Mouse (Mus musculus) T-helper 2 cell (primary cell): ENCODE data around the gene Sept9.

Source experiments
- in situ Hi-C: fragments of 300-600 bp; cut with MboI, MseI; formaldehyde crosslinking; loops from one replicate; pipeline ENCODE4 v1.15.1; 2025; ENCODE audit warnings: high pct_unique_total_duplicates

Sept9 gene

DNA sequence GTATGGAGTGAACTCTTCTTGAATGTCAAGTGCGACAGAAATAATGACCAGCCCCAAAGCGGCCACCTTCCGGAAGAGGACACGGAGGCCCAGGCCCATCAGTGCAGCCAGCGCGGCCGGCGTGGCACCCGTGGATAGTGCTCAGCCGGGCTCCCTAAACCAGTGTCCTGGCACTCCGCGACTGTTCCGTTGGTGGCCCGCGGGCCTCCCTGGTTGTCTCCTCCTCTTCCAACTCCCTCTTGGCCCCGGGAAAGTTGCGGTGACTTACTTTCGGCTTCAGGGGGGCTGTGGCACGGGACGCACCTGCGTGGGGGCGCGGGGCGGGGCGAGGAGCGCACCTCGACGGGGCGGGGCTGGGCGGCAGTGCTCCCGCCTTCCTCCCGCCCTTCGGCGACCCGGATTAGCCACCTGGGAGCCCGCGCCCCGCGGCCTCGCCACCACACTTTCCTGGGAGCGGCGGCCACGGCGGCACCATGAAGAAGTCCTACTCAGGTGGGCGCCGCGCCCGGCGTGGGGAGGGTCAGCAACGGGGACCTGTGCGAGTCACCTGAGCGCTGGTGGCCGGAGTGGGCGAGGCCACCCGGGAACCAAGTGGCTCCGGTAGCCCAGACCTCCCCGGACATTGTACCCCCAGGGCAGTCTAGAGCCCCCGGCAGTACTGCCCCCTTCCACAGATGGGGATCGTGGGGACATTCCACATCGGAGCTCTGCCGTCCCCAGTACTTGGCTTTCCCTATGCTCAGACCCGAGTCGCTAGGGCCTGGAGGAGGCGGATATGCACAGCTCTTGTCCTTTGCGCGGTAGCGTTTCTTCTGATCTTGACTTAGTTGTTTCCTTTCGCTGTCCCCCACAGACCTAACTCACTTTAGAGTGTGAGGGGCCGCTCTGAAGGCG is at the start of gene Sept9:
Gene Sept9 (plus strand): TSS at position 380 of the 894 bp plus-strand sequence.
- in situ Hi-C loops = no loop called here

DNA sequence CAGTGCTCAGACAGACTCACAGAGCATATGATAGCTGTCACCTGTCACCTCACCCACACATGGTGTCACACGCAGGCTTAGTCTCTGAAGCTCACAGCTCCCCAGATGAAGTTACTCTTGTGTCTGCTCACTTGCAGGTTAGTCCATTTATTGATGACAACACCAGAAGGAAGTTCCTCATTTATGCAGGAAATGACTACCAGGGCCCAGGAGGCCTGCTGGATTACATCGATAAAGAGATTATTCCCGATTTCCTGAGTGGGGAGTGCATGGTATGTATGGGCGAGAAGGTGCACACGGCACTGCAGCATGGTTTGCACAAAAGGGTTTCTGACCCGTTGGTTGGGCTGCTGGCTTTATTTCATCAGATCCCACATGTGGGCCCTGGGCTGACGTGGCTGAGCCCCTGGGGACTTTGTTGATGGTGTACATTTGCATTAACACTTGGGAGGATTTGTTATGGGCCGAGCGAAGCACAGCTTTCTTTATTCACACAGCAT is 48.9 kb upstream of the Sept9 start:
- in situ Hi-C loops = no loop called here

DNA sequence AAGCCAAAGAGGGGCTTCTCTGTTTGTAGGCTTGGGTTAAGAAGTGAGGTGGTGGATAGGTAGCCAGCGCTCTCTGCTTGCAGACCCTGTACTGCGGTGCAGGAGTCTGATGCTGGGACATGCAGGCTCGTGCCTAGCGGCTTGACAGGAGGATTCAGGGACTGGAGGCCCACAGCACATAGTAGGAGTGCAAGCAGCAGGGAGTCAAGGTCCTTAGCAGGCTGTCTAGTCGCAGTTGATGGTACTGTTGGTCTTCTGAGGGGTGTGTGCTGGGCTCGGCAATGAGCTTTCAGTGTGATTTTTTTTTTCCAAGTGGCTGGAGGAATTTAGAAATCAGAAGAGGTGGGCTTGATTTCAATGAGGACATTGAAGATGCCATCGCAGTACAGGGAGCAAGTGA is 48.0 kb upstream of the Sept9 start:
- in situ Hi-C loops = no loop called here

DNA sequence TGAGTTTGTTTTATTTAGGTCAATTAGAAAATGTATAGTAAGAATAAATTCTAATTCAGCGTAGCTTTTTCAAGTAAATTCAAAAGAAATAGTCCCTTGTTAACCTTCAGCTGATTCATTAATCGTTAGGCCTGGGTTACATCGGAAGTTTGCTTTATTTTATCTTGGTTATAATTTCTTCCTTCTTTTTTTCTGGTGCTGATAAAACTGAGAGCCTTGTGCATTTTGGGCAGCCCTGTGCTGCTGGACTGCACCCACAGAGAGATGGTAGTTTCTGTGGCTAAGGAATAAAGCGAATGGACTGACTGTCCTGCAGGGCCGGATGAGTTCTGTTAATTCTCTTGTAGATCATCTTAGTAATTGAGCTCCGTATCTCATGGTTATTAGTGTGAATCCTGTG is 46.9 kb upstream of the Sept9 start:
- in situ Hi-C loops = no loop called here

DNA sequence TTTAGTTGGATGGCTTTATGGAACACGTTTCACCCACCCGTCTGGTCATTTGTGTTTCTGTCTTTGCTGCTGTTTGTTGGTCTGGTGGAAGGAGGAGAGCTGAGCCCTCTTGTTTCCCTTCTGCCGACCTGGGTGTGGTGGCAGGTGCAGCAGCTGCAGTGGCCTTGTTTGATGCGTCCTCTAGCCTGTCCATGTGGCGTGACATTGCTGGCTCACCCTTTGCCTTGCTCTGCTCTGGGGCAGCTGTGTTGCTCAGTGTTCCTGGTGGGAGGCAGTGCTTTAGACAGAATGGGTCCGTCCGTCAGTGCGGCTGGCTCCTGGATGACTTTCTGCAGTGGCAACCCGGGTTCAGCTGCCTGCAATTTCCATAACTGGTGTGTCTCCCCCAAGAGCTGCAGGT is 45.9 kb upstream of the Sept9 start:
- in situ Hi-C loops = no loop called here

DNA sequence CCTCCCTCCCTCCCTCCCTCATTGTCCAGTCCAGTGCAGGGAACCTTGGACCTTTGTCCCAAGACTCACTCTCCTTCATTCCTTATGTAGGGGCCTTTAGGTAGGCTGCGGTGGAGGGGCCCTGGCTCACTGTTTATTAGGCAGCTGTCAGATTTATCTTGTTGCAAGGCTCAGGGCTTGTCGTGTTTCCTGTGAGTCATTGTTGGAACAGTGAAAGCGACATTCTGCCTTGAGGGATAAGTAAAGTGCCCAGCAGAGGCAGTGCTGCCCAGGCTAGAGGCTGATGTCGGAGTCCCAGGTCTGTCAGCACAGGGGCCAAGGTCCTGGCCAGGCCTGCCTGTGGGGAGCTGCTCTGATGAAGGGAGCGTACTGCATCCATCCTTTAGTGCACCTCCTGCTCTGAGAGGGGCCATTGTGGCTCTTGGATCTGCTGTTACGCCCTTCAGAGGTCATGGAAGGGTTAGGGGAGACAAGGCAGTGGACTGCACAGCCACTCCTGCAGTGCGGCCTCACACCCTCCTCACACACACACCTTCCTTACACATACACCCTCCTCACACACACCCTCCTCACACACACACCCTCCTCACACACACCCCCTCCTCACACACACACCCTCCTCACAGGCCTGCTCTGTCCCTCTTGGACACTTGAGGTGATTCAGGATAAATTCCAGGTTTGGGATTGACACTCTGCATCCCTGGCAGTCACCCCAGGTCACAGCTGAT is 45.2 kb upstream of the Sept9 start:
- in situ Hi-C loops = no loop called here

DNA sequence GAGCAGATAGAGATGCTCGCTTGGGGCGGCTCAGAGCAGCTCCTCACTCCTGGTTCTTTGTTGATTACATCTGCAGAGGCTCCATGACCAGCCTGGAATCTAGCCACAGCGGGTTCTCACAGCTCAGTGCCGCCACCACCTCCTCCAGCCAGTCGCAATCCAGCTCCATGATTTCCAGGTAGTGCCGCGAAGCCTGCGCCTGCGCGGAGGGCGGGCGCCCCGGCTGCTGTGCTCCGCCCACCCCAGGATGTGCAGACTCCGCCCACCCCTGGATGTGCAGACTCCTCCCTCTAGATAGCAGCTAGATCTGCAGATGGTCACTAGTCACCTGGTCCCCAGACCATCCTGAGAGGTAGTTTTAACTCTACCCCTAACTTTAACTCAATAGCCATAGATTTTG is 42.7 kb upstream of the Sept9 start:
- in situ Hi-C loops = no loop called here

DNA sequence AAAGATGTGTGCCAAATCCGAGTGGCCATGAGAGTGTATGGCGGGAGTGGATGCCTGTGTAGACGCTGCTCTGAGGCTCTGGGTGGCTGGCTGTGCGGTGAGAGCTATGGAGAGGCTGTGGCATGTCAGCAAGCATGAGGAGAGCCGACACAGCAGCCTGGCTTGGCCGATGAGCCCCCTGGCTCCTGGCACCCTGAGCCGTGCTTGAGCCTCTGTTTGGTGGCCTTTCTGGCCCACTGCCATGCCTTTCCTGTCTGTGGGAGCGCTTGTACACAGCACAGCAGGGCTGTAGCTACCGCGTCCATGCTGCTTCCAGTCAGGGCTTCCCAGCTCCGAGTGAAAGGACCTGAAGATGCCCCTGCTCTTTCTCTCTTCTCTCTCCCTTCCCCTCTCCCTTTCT is 41.1 kb upstream of the Sept9 start:
- in situ Hi-C loops = no loop called here

DNA sequence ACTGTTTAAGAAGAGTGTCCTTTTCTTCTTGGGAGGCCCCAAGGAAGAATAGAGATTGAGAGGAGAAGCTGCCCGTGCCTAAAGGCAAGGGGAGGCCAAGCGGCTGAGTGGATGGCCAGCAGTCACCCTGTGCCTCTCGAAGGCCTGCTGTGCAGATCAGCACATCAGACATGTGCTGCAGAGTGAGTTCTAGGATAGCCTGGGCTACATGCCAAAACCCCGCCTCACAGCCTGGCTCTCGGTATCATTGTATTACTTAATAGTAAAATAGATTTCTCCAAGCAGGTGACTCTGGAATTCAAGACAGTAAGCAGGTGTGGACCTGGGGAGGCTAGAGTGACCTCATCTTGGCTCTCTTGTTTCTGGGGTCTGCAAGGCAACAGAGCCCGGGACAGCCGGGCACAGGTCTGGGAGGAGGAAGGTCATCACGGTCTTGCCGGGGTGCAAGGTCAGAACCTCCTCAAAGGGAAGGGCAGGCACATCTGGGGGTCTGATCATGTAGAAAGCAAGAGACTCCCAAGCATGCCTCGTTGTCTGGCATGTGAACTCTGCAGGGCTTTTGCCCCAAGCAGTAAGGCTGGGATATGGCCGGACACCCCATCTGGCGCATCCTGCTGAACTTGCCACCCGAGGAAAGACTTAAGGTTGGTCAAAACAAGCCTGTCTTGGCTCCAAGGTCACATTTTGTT is 40.1 kb upstream of the Sept9 start:
- in situ Hi-C loops = no loop called here

DNA sequence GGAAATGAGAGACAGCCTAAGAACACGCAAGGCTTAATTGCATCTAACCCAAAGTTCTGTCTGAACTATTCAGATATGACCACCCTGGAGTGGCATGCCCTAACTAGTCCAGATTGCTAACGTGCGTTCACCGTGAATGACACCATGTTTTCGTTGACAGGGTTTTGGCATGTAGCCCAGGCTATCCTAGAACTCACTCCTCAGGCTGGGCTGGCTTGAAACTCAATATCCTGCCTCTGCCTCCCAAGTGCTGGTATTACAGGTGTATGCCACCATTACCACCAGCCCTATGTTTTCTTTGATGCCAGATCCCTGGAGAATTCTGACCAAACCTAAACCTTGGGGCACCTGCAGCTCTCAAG is 39.5 kb upstream of the Sept9 start:
- in situ Hi-C loops = no loop called here

DNA sequence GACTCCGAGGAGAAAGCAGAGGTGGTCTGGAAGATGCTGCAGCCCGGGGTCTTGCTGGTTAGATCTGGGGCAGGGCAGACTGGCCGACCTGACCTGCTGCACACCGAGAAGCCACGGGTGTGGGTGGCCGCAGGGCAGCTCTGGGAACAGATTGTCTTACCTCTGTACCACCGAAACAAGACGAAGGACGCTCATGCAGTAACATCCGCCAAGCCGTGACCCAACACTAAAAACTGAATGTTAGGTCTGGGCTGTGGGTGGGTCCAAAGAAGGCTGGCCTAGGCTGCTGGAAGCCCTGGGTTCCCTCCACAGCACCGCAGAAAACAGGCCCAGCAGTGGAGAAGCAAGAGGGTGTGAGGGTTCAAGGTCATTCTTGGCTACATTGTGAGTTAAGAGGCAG is 38.7 kb upstream of the Sept9 start:
- in situ Hi-C loops = no loop called here

DNA sequence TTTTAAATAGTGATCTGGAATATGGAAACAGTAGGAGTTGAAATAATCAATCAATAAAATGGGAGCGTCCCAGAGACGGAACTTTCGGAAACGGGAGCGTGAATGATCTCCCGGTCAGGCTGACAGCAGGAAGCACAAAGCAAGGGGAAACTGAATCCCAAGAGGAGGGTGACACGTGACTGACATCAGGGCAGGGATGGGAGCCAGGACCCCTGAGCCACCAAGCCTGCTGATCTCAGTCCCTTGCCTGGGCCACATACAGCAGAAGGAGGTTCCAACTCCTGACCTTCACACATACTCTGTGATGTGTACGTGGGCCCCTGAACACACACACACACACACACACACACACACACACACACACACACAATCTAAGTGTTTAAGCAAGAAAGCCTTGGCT is 37.9 kb upstream of the Sept9 start:
- in situ Hi-C loops = no loop called here

DNA sequence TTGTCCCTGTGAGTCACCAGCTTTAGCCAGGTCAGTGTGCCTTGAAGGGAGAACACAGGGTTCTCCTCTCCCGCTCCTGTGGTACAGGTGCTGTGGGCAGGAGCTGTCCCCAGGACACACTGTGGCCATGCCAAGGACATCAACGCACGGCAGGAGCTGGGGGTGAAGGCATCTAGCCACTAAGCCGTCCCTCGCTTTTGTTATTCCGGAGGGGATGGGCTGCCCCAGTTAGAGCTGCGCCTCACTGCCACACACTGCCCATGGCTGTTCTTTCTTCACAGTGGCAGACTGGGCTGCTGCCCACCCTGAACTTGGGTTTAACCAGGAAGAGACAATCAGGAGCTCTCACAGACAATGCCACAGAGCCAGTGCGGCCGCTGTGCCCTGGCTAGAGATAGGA is 36.4 kb upstream of the Sept9 start:
- in situ Hi-C loops = no loop called here

DNA sequence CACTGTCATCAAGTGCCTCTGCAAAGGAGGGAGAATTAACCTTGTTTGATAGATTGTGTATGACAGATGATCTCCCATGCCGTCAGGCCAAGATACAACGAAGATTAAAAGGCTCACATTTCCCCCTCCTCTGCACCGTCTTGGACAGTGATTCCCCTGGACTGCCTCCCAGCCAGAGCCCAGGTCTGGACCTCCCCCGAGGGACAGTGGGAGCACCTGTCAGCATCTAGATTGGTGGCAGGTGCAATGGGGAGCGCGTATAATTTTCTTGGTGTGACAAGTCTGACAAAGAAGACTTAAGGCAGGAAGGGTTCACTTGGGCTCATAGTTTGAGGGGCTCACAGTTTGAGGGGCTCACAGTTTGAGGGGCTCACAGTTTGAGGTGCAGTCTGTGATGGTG is 35.7 kb upstream of the Sept9 start:
- in situ Hi-C loops = no loop called here

DNA sequence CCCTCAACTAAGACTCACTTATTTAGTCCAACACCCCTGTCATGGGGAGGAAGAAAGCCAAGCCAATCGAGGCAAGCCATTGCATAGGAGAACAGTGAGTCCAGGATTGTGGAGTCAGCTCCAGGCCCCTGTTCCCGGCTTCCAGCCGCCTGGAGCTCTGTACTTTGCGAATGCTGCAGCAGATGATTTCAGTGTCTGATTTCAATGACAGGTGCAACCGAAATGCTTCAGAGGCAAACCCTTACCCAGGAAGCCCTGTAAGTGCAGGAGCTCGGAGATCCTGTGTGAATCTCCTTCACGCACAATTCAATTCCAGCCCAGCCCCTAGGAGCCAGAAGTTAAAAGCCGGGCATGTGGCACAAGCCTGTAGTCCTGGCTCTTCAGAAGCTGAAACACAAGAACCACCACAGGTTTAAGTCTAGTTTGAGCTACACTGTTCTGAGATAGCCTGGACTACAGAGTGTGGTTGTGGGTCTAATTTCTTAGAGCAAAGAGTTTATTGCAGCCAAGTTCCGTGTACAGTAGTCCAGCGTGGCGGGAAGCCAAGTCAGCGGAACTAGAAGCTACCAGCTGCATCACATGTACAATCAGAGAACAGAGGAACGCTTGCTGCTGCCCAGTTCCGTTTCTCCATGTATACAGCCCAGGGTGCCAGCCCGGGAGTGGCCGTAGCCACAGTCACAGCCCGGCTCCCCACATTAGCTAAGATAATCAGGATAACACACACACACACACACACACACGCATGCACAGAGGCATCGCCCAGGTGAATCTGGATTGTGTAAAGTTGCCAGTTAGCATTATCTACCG is 31.0 kb upstream of the Sept9 start:
- in situ Hi-C loops = no loop called here

DNA sequence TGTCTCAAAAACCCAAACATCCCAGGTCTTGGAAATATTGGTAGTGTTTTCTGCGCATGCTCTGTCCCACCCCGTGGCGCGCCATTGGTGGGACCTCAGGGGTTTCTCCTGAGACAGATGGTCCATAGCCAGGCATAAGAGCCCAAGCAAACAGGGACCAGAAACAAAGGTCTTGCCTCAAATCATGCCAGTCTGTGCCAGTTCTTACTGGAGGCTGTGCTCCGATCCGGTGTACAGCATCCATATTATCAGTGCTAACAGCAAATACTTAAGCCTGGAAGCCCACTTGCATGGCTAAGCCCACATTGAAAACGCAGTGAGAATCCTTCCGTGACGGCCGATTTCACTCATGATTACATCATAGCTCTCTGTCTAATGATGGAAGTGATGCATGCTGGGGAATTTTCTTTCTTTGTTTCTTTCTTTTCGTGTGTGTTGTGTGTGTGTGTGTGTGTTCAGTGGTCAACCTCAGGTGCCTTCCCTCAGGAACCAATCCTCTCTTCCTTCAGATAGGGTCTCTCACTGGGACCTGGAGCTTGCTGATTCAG is 30.3 kb upstream of the Sept9 start:
- in situ Hi-C loops = no loop called here

DNA sequence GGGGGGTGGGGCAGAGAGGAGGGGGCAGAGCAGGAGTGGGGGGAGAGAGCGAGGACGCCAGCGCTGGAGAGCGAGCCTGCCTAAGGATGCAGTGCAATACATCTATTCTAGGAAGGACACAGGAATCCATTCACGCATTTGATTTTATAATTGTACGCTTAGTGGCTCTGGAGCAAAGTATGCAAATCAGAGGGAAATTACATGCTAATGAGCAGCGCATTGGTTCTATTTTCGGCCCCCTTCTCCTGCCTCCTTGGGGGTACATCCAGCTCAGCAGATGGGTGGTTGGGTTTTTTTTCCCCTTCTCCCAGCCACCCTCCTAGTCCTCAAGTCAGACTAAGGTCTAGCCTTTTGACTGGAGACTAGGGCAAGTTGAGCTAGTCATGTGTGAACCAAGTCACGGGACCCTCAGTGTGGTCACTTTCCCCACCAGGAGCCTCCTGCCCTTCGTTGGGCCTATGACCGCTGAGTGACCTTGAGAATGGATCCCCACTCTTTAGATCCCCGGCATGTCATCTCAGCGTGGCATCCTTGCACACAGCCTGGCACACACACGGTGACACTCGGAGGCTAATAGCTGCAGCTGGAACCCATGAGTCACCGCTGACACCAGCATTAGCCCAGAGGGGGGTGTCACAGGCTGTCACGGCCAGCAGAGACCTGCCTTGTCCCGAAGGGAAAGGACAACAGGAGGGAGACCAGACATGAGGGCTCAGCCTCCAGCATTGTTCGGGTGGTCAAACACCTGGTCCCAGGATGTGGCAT is 29.5 kb upstream of the Sept9 start:
- in situ Hi-C loops = no loop called here

DNA sequence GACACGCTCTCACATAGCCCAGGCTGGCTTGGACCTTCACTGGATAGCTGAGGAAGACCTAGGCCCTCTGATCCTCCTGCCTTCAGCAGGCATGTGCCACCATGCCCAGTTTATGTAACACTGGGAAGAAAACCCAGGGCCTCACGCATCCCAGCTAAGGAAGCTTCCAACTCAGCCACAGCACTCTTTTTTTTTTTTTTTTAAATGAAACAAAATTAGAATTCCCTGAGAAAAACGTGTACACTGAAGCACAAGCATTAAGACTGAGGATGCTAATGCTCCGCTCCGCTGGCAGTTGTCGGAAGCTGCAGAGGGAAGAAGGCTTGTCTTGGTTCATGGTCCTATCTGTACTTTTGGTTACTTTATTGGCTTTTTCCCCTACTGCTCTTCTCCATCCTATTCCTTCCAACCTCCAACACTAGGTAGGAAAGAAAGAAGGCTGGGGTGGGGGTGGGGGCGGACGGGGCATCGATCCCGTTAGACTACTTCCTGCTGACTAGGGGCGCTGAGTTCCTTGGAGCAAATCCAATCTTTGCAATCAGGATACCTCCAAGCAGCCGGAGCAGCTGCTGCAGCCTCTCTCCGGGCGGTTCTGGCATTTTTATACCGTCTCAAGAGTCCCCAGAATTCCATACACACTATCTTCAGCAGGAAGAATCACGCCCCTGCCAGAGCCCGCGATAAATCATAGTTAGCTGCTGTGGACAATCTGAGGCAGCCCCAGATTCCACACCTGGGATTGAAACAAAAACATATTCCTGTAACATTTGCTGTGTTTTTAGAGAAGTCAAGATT is 25.2 kb upstream of the Sept9 start:
- in situ Hi-C loops = no loop called here

DNA sequence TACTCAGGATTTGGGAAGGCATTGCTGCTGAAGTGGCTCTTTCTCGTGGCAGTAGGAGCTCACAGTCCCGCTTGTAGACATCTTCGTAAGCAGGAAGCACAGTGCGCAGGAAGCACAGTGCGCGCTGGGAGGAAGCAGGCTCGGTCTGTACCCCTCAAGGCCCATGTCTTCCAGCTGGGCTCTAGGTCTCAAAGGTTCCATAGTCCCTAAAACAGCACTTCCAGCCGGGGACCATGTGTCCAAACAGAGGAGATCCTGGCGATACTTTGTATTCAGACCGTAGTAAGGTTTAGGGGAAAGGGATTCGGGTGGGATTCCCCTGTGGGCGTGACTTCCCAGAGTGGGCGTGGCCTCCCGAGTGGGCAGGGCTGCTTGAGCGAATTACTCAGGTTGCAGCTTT is 24.5 kb upstream of the Sept9 start:
- in situ Hi-C loops = loop anchor here (5.0 kb wide), 1 partner anchor 103 kb away; no protein-coding TSS in a partner anchor

DNA sequence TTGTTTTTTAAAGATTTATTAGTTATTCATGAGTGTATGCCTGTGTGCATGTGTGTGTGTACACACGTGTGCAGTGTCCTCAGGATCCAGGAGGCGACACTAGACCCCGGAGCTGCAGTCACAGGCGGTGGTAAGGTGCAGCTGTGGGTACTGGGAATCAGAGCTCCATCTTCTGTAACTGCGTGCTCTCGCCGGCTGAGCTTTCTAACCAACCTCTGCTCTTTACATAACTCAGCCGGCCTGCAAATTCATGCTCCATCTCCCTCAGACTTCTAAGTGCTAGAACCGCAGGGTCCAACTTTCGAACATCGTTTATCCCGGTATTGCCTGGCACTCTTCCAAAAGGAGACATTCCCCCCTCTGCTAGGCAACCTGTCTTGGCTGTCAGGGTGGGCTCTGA is 24.0 kb upstream of the Sept9 start:
- in situ Hi-C loops = loop anchor here (5.0 kb wide), 1 partner anchor 103 kb away; no protein-coding TSS in a partner anchor
